Mouse (Mus musculus): ENCODE results near the gene Vpreb2. TPM values are rescaled to one million over a fixed set of nuclear protein-coding genes. Genes with fewer than 3 reads are reported as not detected.
"Not testable (repeated sequence)": the region's sequence is repeated elsewhere in the genome, so short reads cannot be mapped to it uniquely, and the experiment has no call there.

Gene Vpreb2
- polyA plus RNA-seq, 1 experiment from 2014 or later: not detected

GRCm38 (mm10) chr16:17943466-17943865 is 36.8 kb upstream of the Vpreb2 start:
- WGBS: 69% methylated on average over 8 of the region's 8 CpGs
- H3K27ac ChIP-seq (ENCODE audit: low read depth, low read length): no peak overlapping the region

GRCm38 (mm10) chr16:17945081-17945831 is 35.0 kb upstream of the Vpreb2 start:
- H3K9me3 ChIP-seq (ENCODE audit: control insufficient read depth, low read length): no peaks in the 10 kb centered on the region
- H3K9ac ChIP-seq (ENCODE audit: low read length): no peak overlapping the region
- ATAC-seq (ENCODE audit: insufficient read depth, low FRiP score, low TSS enrichment) (no peak), DNase-seq (ENCODE audit: low spot score) (no peak)
- 53% methylated on average over 7 of the region's 7 CpGs for WGBS
- H3K4me3 ChIP-seq (ENCODE audit: low read depth, low read length): no peak overlapping the region
- no peaks in the 10 kb centered on the region for H3K27me3 ChIP-seq (ENCODE audit: control insufficient read depth, insufficient read depth, low read length)
- H3K4me2 ChIP-seq (ENCODE audit: low read depth): no peak overlapping the region
- no peaks in the 10 kb centered on the region for H3K36me3 ChIP-seq (ENCODE audit: control insufficient read depth, insufficient read depth, low read length)
- H3K27ac ChIP-seq (ENCODE audit: low read depth, low read length): no peak overlapping the region
- no peaks in the 10 kb centered on the region for H3K4me1 ChIP-seq (ENCODE audit: control insufficient read depth, insufficient read depth, low read length)

More at GRCm38 (mm10) chr16:17943466-17943865, 36.8 kb upstream of the Vpreb2 start:
- Histone ChIP-seq H3K36me3 (ENCODE audit: control insufficient read depth, insufficient read depth, low read length) (no peaks in the 10 kb centered on the region), H3K27me3 (ENCODE audit: control insufficient read depth, insufficient read depth, low read length) (no peaks in the 10 kb centered on the region), H3K4me3 (ENCODE audit: low read depth, low read length) (no peak overlapping the region), H3K4me1 (ENCODE audit: control insufficient read depth, insufficient read depth, low read length) (no peaks in the 10 kb centered on the region), H3K9ac (ENCODE audit: low read length) (no peak overlapping the region), H3K4me2 (ENCODE audit: low read depth) (no peak overlapping the region), H3K9me3 (ENCODE audit: control insufficient read depth, low read length) (no peaks in the 10 kb centered on the region)
- DNase-seq (ENCODE audit: low spot score) (no peak), ATAC-seq (ENCODE audit: insufficient read depth, low FRiP score, low TSS enrichment) (no peak)

- H3K9me3 ChIP-seq (ENCODE audit: control insufficient read depth, low read length): no peaks in the 10 kb centered on the region
- no peak overlapping the region for H3K4me3 ChIP-seq (ENCODE audit: low read depth, low read length)
- peak; percentile 54 for DNase-seq (ENCODE audit: low spot score)
- 38% methylated on average over 2 of the region's 2 CpGs for WGBS
- no peaks in the 10 kb centered on the region for H3K36me3 ChIP-seq (ENCODE audit: control insufficient read depth, insufficient read depth, low read length)
- H3K4me2 ChIP-seq (ENCODE audit: low read depth): no peak overlapping the region
- no peaks in the 10 kb centered on the region for H3K4me1 ChIP-seq (ENCODE audit: control insufficient read depth, insufficient read depth, low read length)
- H3K9ac ChIP-seq (ENCODE audit: low read length): 0 out of 2 replicates have a peak overlapping the region, but pooled peaks have one; percentile 8
- H3K27ac ChIP-seq (ENCODE audit: low read depth, low read length): no peak overlapping the region
- H3K27me3 ChIP-seq (ENCODE audit: control insufficient read depth, insufficient read depth, low read length): no peaks in the 10 kb centered on the region
- ATAC-seq (ENCODE audit: insufficient read depth, low FRiP score, low TSS enrichment): peak; percentile 60; the same call in 1 of the 2 replicates
These were observed 30.8 kb upstream of the Vpreb2 start for GRCm38 (mm10) chr16:17949421-17949877.

- DNase-seq (ENCODE audit: low spot score): no peak
These were observed 30.2 kb upstream of the Vpreb2 start for GRCm38 (mm10) chr16:17950068-17950467.

GRCm38 (mm10) chr16:17951618-17952017 is 28.6 kb upstream of the Vpreb2 start:
- Histone ChIP-seq H3K9ac (ENCODE audit: low read length) (no peak overlapping the region), H3K27me3 (ENCODE audit: control insufficient read depth, insufficient read depth, low read length) (no peaks in the 10 kb centered on the region), H3K4me2 (ENCODE audit: low read depth) (no peak overlapping the region), H3K4me3 (ENCODE audit: low read depth, low read length) (no peak overlapping the region), H3K4me1 (ENCODE audit: control insufficient read depth, insufficient read depth, low read length) (no peaks in the 10 kb centered on the region), H3K36me3 (ENCODE audit: control insufficient read depth, insufficient read depth, low read length) (no peaks in the 10 kb centered on the region), H3K9me3 (ENCODE audit: control insufficient read depth, low read length) (no peaks in the 10 kb centered on the region), H3K27ac (ENCODE audit: low read depth, low read length) (no peak overlapping the region)
- no peak for DNase-seq (ENCODE audit: low spot score)
- ATAC-seq (ENCODE audit: insufficient read depth, low FRiP score, low TSS enrichment): no peak
- 84% methylated on average over 4 of the region's 4 CpGs for WGBS

More at GRCm38 (mm10) chr16:17950068-17950467, 30.2 kb upstream of the Vpreb2 start:
- Histone ChIP-seq H3K9me3 (ENCODE audit: control insufficient read depth, low read length) (no peaks in the 10 kb centered on the region), H3K4me3 (ENCODE audit: low read depth, low read length) (no peak overlapping the region), H3K27me3 (ENCODE audit: control insufficient read depth, insufficient read depth, low read length) (no peaks in the 10 kb centered on the region), H3K4me1 (ENCODE audit: control insufficient read depth, insufficient read depth, low read length) (no peaks in the 10 kb centered on the region), H3K27ac (ENCODE audit: low read depth, low read length) (peak overlapping the region; percentile 17; the same call in 1 of the 2 replicates), H3K9ac (ENCODE audit: low read length) (no peak overlapping the region), H3K4me2 (ENCODE audit: low read depth) (no peak overlapping the region), H3K36me3 (ENCODE audit: control insufficient read depth, insufficient read depth, low read length) (no peaks in the 10 kb centered on the region)
- WGBS: 63% methylated on average over 4 of the region's 4 CpGs
- no peak for ATAC-seq (ENCODE audit: insufficient read depth, low FRiP score, low TSS enrichment)

GRCm38 (mm10) chr16:17956052-17956638 is 24.1 kb upstream of the Vpreb2 start:
- H3K4me1 ChIP-seq (ENCODE audit: control insufficient read depth, insufficient read depth, low read length); H3K4me3 ChIP-seq (ENCODE audit: low read depth, low read length); DNase-seq (ENCODE audit: low spot score); H3K27me3 ChIP-seq (ENCODE audit: control insufficient read depth, insufficient read depth, low read length); H3K36me3 ChIP-seq (ENCODE audit: control insufficient read depth, insufficient read depth, low read length); ATAC-seq (ENCODE audit: insufficient read depth, low FRiP score, low TSS enrichment); H3K4me2 ChIP-seq (ENCODE audit: low read depth); H3K9me3 ChIP-seq (ENCODE audit: control insufficient read depth, low read length); H3K27ac ChIP-seq (ENCODE audit: low read depth, low read length); H3K9ac ChIP-seq (ENCODE audit: low read length): not testable (repeated sequence)
- 93% methylated on average over 16 of the region's 17 CpGs for WGBS

- Histone ChIP-seq H3K27ac (ENCODE audit: low read depth, low read length) (no peak overlapping the region), H3K27me3 (ENCODE audit: control insufficient read depth, insufficient read depth, low read length) (no peaks in the 10 kb centered on the region), H3K36me3 (ENCODE audit: control insufficient read depth, insufficient read depth, low read length) (no peaks in the 10 kb centered on the region), H3K4me1 (ENCODE audit: control insufficient read depth, insufficient read depth, low read length) (no peaks in the 10 kb centered on the region), H3K9ac (ENCODE audit: low read length) (no peak overlapping the region), H3K9me3 (ENCODE audit: control insufficient read depth, low read length) (no peaks in the 10 kb centered on the region), H3K4me3 (ENCODE audit: low read depth, low read length) (no peak overlapping the region), H3K4me2 (ENCODE audit: low read depth) (no peak overlapping the region)
- DNase-seq (ENCODE audit: low spot score) (no peak), ATAC-seq (ENCODE audit: insufficient read depth, low FRiP score, low TSS enrichment) (no peak)
- WGBS: 85% methylated on average over 7 of the region's 7 CpGs
These were observed 18.1 kb upstream of the Vpreb2 start for GRCm38 (mm10) chr16:17962091-17962490.

GRCm38 (mm10) chr16:17971853-17972252 is 8.4 kb upstream of the Vpreb2 start:
- Histone ChIP-seq H3K4me2 (ENCODE audit: low read depth) (no peak overlapping the region), H3K4me3 (ENCODE audit: low read depth, low read length) (no peak overlapping the region), H3K4me1 (ENCODE audit: control insufficient read depth, insufficient read depth, low read length) (no peaks in the 10 kb centered on the region), H3K27ac (ENCODE audit: low read depth, low read length) (no peak overlapping the region), H3K9ac (ENCODE audit: low read length) (no peak overlapping the region), H3K27me3 (ENCODE audit: control insufficient read depth, insufficient read depth, low read length) (no peaks in the 10 kb centered on the region), H3K9me3 (ENCODE audit: control insufficient read depth, low read length) (no peaks in the 10 kb centered on the region), H3K36me3 (ENCODE audit: control insufficient read depth, insufficient read depth, low read length) (no peaks in the 10 kb centered on the region)
- 79% methylated on average over 5 of the region's 5 CpGs for WGBS
- DNase-seq (ENCODE audit: low spot score): no peak
- ATAC-seq (ENCODE audit: insufficient read depth, low FRiP score, low TSS enrichment): no peak

GRCm38 (mm10) chr16:17977840-17978239 is 2.4 kb upstream of the Vpreb2 start:
- ATAC-seq (ENCODE audit: insufficient read depth, low FRiP score, low TSS enrichment); H3K4me3 ChIP-seq (ENCODE audit: low read depth, low read length); H3K27ac ChIP-seq (ENCODE audit: low read depth, low read length); H3K9me3 ChIP-seq (ENCODE audit: control insufficient read depth, low read length); H3K9ac ChIP-seq (ENCODE audit: low read length); H3K27me3 ChIP-seq (ENCODE audit: control insufficient read depth, insufficient read depth, low read length); DNase-seq (ENCODE audit: low spot score); H3K36me3 ChIP-seq (ENCODE audit: control insufficient read depth, insufficient read depth, low read length); H3K4me1 ChIP-seq (ENCODE audit: control insufficient read depth, insufficient read depth, low read length); H3K4me2 ChIP-seq (ENCODE audit: low read depth): not testable (repeated sequence)
- WGBS: 76% methylated on average over 7 of the region's 7 CpGs

Data from neural tube, embryonic 11.5 days (tissue).